Mouse (Mus musculus) kidney, postnatal 0 days (tissue): ENCODE results near the gene Cmbl. TPM values are rescaled to one million over a fixed set of nuclear protein-coding genes. Genes with fewer than 3 reads are reported as not detected.
"Not testable (repeated sequence)": the region's sequence is repeated elsewhere in the genome, so short reads cannot be mapped to it uniquely, and the experiment has no call there.

Source experiments
- ATAC-seq: fragments of 200-750 bp; cut with Nextera tagmentation; replicated peaks from 2 replicates; pipeline ENCODE4 v1.8.0; 2017; ENCODE audit warnings: low read depth, moderate number of reproducible peaks, moderate TSS enrichment, moderate library complexity; ENCODE audit not compliant: low FRiP score
- DNase-seq: peaks from one replicate; pipeline ENCODE4 v3.0.0-alpha.2; 2016; ENCODE audit warnings: low spot score
- H3K27ac ChIP-seq: fragments of 300-500 bp; sonication (generic); 2 replicates; pipeline ENCODE4 v1.5.1; 2014; ENCODE audit warnings: mild to moderate bottlenecking
- H3K27me3 ChIP-seq: fragments of 300-500 bp; sonication (generic); 2 replicates; pipeline ENCODE4 v1.6.1; 2014; ENCODE audit warnings: low read length, mixed read lengths; ENCODE audit not compliant: insufficient read depth
- H3K36me3 ChIP-seq: fragments of 300-500 bp; sonication (generic); 2 replicates; pipeline ENCODE4 v1.6.1; 2014; ENCODE audit warnings: low read length, mixed read lengths; ENCODE audit not compliant: insufficient read depth
- H3K4me1 ChIP-seq: fragments of 300-500 bp; sonication (generic); replicated peaks from 2 replicates; pipeline ENCODE4 v1.6.1; 2014; ENCODE audit warnings: antibody characterized with exemption, low read length, mixed read lengths; ENCODE audit not compliant: insufficient read depth
- H3K4me2 ChIP-seq: fragments of 300-500 bp; sonication (generic); 2 replicates; pipeline ENCODE4 v1.6.1; 2014; ENCODE audit warnings: mild to moderate bottlenecking, low read length, moderate library complexity, mixed read lengths
- H3K4me3 ChIP-seq: fragments of 300-500 bp; sonication (generic); replicated peaks from 2 replicates; pipeline ENCODE4 v1.5.1; 2014; ENCODE audit warnings: low read depth, low read length
- H3K9ac ChIP-seq: fragments of 300-500 bp; sonication (generic); 2 replicates; pipeline ENCODE4 v1.6.1; 2014; ENCODE audit warnings: low read depth, low read length
- H3K9me3 ChIP-seq: fragments of 300-500 bp; sonication (generic); replicated peaks from 2 replicates; pipeline ENCODE4 v1.6.1; 2016; ENCODE audit warnings: low read length, inconsistent platforms, mixed read lengths
- CTCF ChIP-seq: IDR thresholded peaks from 2 replicates; pipeline ENCODE4 v1.5.1; 2016; ENCODE audit warnings: antibody characterized with exemption, low read depth, mild to moderate bottlenecking, moderate library complexity
- WGBS: fragments of 180-500 bp; shearing (Covaris S2); extraction: QIAGEN DNeasy Blood & Tissue Kit; methylation state at CpG from one replicate; pipeline ENCODE4 v1.1.7; 2014; 5-methylcytosine and 5-hydroxymethylcytosine counted together
- polyA plus RNA-seq: library from polyadenylated mRNA; unstranded; fragments of >200 nt; fragmentation: Nextera tagmentation; extraction: Ambion mirVana; gene quantifications from 2 replicates; pipeline ENCODE4 v1.2.1, GENCODE M21; 2015

Gene Cmbl
- polyA plus RNA-seq, 1 experiment from 2014 or later, result 60.0 TPM

DNA sequence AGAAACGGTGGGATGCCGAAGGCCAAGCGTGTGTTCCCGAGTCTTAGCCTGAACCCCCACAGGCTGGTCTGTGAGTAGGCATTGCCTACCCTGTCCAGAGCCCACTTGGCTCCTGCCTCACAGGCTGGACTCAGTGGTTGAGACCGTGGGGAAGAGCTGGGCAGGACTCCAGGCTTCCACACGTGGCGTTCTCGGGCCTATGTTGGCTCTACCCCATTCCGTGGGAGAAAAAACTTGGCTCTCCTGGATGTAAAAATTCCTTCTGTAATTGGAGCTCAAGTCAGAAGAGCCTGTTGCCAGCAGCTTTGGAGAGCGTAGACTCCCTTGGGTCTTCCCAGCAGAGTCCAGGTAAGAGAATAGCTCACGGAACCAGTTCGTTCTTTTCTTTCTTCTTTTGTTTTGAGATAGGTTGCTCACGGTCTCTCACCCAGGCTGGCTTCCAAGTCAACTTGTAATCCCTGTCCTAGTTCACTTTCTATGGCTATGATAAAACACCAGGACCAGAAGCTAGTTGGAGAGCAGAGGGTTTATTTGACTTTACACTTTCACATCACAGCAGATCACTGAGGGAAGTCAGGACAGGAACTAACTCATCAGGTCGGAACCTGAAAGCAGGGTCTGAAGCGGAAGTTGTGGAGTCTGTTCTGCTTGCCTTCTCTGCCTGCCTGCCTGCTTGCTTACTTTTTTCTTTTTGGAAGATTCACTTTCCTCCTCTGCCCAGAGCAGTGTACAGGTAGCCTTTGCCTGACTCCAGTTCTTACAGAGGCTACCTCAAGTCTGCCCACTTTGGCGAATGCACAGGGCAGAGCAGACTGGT is 6.9 kb downstream of the Cmbl start:
- Histone ChIP-seq H3K27ac (no peak overlapping the region), H3K4me2 (no peak overlapping the region), H3K9me3 (no peaks in the 10 kb centered on the region), H3K9ac (no peak overlapping the region), H3K27me3 (no peaks in the 10 kb centered on the region), H3K36me3 (no peaks in the 10 kb centered on the region), H3K4me3 (no peak overlapping the region), H3K4me1 (peaks cover 13% of the 10 kb centered on the region; the same call in 1 of the 2 replicates)
- WGBS, result 77% methylated on average over 16 of the region's 16 CpGs
- ATAC-seq (no peak), DNase-seq (no peak)
- no peak for TF ChIP-seq CTCF

- TF ChIP-seq CTCF, result no peak
- H3K4me1 ChIP-seq, result peaks cover 8% of the 10 kb centered on the region; the same call in 1 of the 2 replicates
- H3K27me3 ChIP-seq, result no peaks in the 10 kb centered on the region
- H3K9me3 ChIP-seq, result no peaks in the 10 kb centered on the region
- H3K9ac ChIP-seq, result no peak overlapping the region
- H3K27ac ChIP-seq, result no peak overlapping the region
- DNase-seq (no peak), ATAC-seq (no peak)
- H3K36me3 ChIP-seq, result no peaks in the 10 kb centered on the region
- H3K4me3 ChIP-seq, result no peak overlapping the region
- 91% methylated on average over 4 of the region's 4 CpGs for WGBS
- no peak overlapping the region for H3K4me2 ChIP-seq
These were observed 8.1 kb downstream of the Cmbl start for GRCm38 (mm10) chr15:31573287-31573686.

- Histone ChIP-seq H3K9me3 (no peaks in the 10 kb centered on the region), H3K36me3 (no peaks in the 10 kb centered on the region), H3K4me3 (no peak overlapping the region), H3K4me2 (no peak overlapping the region), H3K9ac (no peak overlapping the region), H3K27me3 (no peaks in the 10 kb centered on the region), H3K27ac (no peak overlapping the region), H3K4me1 (peaks cover 4% of the 10 kb centered on the region; the same call in 1 of the 2 replicates)
- ATAC-seq (no peak), DNase-seq (no peak)
- TF ChIP-seq CTCF, result no peak
These were observed 8.5 kb downstream of the Cmbl start for GRCm38 (mm10) chr15:31573692-31574091.

DNA sequence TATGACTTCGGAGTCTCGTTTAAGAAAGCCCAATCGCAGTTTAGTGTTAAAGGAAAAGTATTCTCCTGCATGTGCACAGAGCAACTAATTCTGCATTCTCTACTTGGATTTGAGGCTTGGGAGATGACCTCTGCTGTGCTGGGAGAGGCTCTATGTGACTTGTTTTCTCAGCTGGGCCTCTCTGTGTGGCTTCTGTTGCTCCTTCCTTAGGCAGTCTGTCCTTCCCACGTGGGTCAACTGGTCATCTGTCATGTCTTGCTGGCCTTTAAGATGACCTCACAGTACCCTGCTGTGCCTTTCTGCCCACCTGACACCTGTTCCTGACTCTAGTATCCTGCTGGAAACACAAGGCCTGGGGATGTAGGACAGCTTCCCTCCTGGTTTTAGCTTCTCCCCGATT is 10.9 kb downstream of the Cmbl start:
- DNase-seq, result no peak
- no peak for TF ChIP-seq CTCF
- no peaks in the 10 kb centered on the region for H3K27me3 ChIP-seq
- ATAC-seq, result no peak
- no peaks in the 10 kb centered on the region for H3K4me1 ChIP-seq
- no peaks in the 10 kb centered on the region for H3K9me3 ChIP-seq
- H3K9ac ChIP-seq, result no peak overlapping the region
- H3K4me2 ChIP-seq, result no peak overlapping the region
- H3K27ac ChIP-seq, result no peak overlapping the region
- H3K4me3 ChIP-seq, result no peak overlapping the region
- WGBS, result 53% methylated on average over 5 of the region's 5 CpGs
- no peaks in the 10 kb centered on the region for H3K36me3 ChIP-seq

- 87% methylated on average over 2 of the region's 2 CpGs for WGBS
- not testable (repeated sequence) for ATAC-seq, H3K4me1 ChIP-seq, DNase-seq, H3K4me3 ChIP-seq, H3K36me3 ChIP-seq, H3K9me3 ChIP-seq, H3K9ac ChIP-seq, H3K4me2 ChIP-seq, H3K27ac ChIP-seq, H3K27me3 ChIP-seq
These were observed 15.9 kb downstream of the Cmbl start for GRCm38 (mm10) chr15:31581086-31581485.

GRCm38 (mm10) chr15:31583304-31584085 is 18.3 kb downstream of the Cmbl start:
- no peaks in the 10 kb centered on the region for H3K27me3 ChIP-seq
- TF ChIP-seq CTCF, result no peak
- no peaks in the 10 kb centered on the region for H3K9me3 ChIP-seq
- H3K4me1 ChIP-seq, result no peaks in the 10 kb centered on the region
- 89% methylated on average over 13 of the region's 13 CpGs for WGBS
- ATAC-seq (no peak), DNase-seq (no peak)
- no peak overlapping the region for H3K4me3 ChIP-seq
- no peak overlapping the region for H3K27ac ChIP-seq
- no peak overlapping the region for H3K9ac ChIP-seq
- no peak overlapping the region for H3K4me2 ChIP-seq
- no peaks in the 10 kb centered on the region for H3K36me3 ChIP-seq
